Comparison of ENCODE assay signal across 7 mouse cellular contexts in the genomic region with DNA sequence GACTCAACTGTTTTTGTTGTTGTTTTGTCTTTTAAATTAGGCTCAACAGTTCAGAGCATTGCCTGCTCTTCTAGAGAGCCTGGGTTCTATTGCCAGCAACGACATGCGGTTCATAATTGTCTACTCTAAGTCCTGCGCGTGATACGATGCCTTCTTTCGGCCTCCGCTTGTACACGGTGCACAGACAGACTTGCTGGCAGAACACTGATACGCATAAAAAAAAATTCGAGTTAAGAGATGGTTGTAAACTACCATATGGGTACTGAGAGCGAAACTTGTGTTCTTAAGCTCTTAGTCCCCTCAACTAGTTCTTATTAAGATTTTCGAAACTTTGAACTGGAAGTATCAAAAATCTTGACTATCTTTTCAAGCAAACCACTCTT. TPM values are rescaled to one million over a fixed set of nuclear protein-coding genes. Genes with fewer than 3 reads are reported as not detected.
DNase-seq lines count a peak whose midpoint lies in the region; ATAC-seq lines count a peak whose summit lies in the region.

No protein-coding gene starts in this region.

- H3K9me3 ChIP-seq in megakaryocyte, embryonic 14.5 days: no peaks in the 10 kb centered on the region
- H3K9me3 ChIP-seq in embryonic facial prominence, embryonic 12.5 days: no peaks in the 10 kb centered on the region
- H3K9me3 ChIP-seq in hindbrain, embryonic 14.5 days (ENCODE audit: control insufficient read depth, low read length): no peaks in the 10 kb centered on the region

- no peaks in the 10 kb centered on the region for H3K27me3 ChIP-seq in megakaryocyte, embryonic 14.5 days (replicated peaks)
- no peaks in the 10 kb centered on the region for H3K27me3 ChIP-seq in embryonic facial prominence, embryonic 12.5 days
- H3K27me3 ChIP-seq in hindbrain, embryonic 14.5 days (ENCODE audit: control insufficient read depth, insufficient read depth, low read length): no peaks in the 10 kb centered on the region

- no peak for ATAC-seq in megakaryocyte, adult 5-6 weeks (ENCODE audit: poor library complexity, severe bottlenecking)
- ATAC-seq in embryonic facial prominence, embryonic 12.5 days (ENCODE audit: insufficient number of reproducible peaks, insufficient read depth, low FRiP score, low TSS enrichment): no peak
- no peak for ATAC-seq in hindbrain, embryonic 14.5 days (ENCODE audit: low FRiP score)
- ATAC-seq in megakaryocyte progenitor cell, adult 5-6 weeks (replicated peaks; ENCODE audit: poor library complexity): peak; percentile 10

- H3K4me3 ChIP-seq in megakaryocyte, embryonic 14.5 days (replicated peaks): peak overlapping the region; percentile 100
- peak overlapping the region; percentile 66 for H3K4me3 ChIP-seq in embryonic facial prominence, embryonic 12.5 days
- peak overlapping the region; percentile 96 for H3K4me3 ChIP-seq in hindbrain, embryonic 14.5 days (replicated peaks; ENCODE audit: low read length)

- H3K4me2 ChIP-seq in embryonic facial prominence, embryonic 12.5 days (replicated peaks): peak overlapping the region; percentile 57
- H3K4me2 ChIP-seq in hindbrain, embryonic 14.5 days (replicated peaks): peak overlapping the region; percentile 97

- H3K27ac ChIP-seq in embryonic facial prominence, embryonic 12.5 days: peak overlapping the region; percentile 98
- peak overlapping the region; percentile 95 for H3K27ac ChIP-seq in hindbrain, embryonic 14.5 days

- no peak for DNase-seq in hindbrain, embryonic 14.5 days (ENCODE audit: low spot score)
- no peak for DNase-seq in frontal cortex, postnatal 10 days (ENCODE audit: low spot score in 2 of 2)
- DNase-seq in right cerebral cortex, postnatal 25 days: no peak

- 1% methylated on average over 12 of the region's 12 CpGs for WGBS in embryonic facial prominence, embryonic 12.5 days
- WGBS in hindbrain, embryonic 14.5 days: under 1% methylated on average over 12 of the region's 12 CpGs

- H3K9ac ChIP-seq in embryonic facial prominence, embryonic 12.5 days: peak overlapping the region; percentile 75
- H3K9ac ChIP-seq in hindbrain, embryonic 14.5 days: peak overlapping the region; percentile 96

- peaks cover 38% of the 10 kb centered on the region for H3K4me1 ChIP-seq in megakaryocyte, embryonic 14.5 days
- peaks cover 13% of the 10 kb centered on the region for H3K4me1 ChIP-seq in embryonic facial prominence, embryonic 12.5 days
- peaks cover 25% of the 10 kb centered on the region for H3K4me1 ChIP-seq in hindbrain, embryonic 14.5 days (replicated peaks; ENCODE audit: control insufficient read depth, insufficient read depth, low read length)

- peaks cover 18% of the 10 kb centered on the region for H3K36me3 ChIP-seq in megakaryocyte, embryonic 14.5 days (replicated peaks; ENCODE audit: low read length)
- peaks cover 3% of the 10 kb centered on the region for H3K36me3 ChIP-seq in embryonic facial prominence, embryonic 12.5 days
- no peaks in the 10 kb centered on the region for H3K36me3 ChIP-seq in hindbrain, embryonic 14.5 days (replicated peaks; ENCODE audit: control insufficient read depth, insufficient read depth)

RNA-seq across cellular contexts. Expression of a gene that starts 1.0 kb away (rescaled TPM):
- polyA plus RNA-seq in megakaryocyte, embryonic 14.5 days (2012; ENCODE audit: insufficient read depth, low replicate concordance): 18.7 and 48.8 TPM in 2 replicates
- 82.3 and 108 TPM in 2 replicates for total RNA-seq in megakaryocyte, adult 5-6 weeks (2015)
- total RNA-seq in megakaryocyte, adult 5-6 weeks (2017): 43.2 and 74.9 TPM in 2 replicates
- 187 and 191 TPM in 2 replicates for polyA plus RNA-seq in embryonic facial prominence, embryonic 12.5 days (2016; fragmentation: Nextera tagmentation; extraction: Ambion mirVana)
- 93.6 and 112 TPM in 2 replicates for polyA plus RNA-seq in hindbrain, embryonic 14.5 days (2014; fragmentation: Nextera tagmentation; extraction: Ambion mirVana)
- 250 and 268 TPM in 2 replicates for total RNA-seq in megakaryocyte progenitor cell, adult 5-6 weeks (2015)
- 158 and 226 TPM in 2 replicates for total RNA-seq in megakaryocyte progenitor cell, adult 5-6 weeks (2017)

RNA-seq across cellular contexts. Expression of a gene that starts 27.3 kb away (rescaled TPM):
- polyA plus RNA-seq in megakaryocyte, embryonic 14.5 days (2012; ENCODE audit: insufficient read depth, low replicate concordance): 0.03 TPM in 1 of 2 replicates, not detected in the other
- not detected in 2 replicates for total RNA-seq in megakaryocyte, adult 5-6 weeks (2015)
- total RNA-seq in megakaryocyte, adult 5-6 weeks (2017): not detected in 2 replicates
- polyA plus RNA-seq in embryonic facial prominence, embryonic 12.5 days (2016; fragmentation: Nextera tagmentation; extraction: Ambion mirVana): 0.05 TPM in 1 of 2 replicates, not detected in the other
- not detected in 2 replicates for polyA plus RNA-seq in hindbrain, embryonic 14.5 days (2014; fragmentation: Nextera tagmentation; extraction: Ambion mirVana)
- total RNA-seq in megakaryocyte progenitor cell, adult 5-6 weeks (2015): not detected in 2 replicates
- total RNA-seq in megakaryocyte progenitor cell, adult 5-6 weeks (2017): not detected in 2 replicates

RNA-seq across cellular contexts. Expression of a gene that starts 29.0 kb away (rescaled TPM):
- polyA plus RNA-seq in megakaryocyte, embryonic 14.5 days (2012; ENCODE audit: insufficient read depth, low replicate concordance): 7.2 and 17.8 TPM in 2 replicates
- total RNA-seq in megakaryocyte, adult 5-6 weeks (2015): 2.8 and 3.5 TPM in 2 replicates
- total RNA-seq in megakaryocyte, adult 5-6 weeks (2017): 8.1 and 8.3 TPM in 2 replicates
- 21.4 and 21.5 TPM in 2 replicates for polyA plus RNA-seq in embryonic facial prominence, embryonic 12.5 days (2016; fragmentation: Nextera tagmentation; extraction: Ambion mirVana)
- 14.2 and 15.9 TPM in 2 replicates for polyA plus RNA-seq in hindbrain, embryonic 14.5 days (2014; fragmentation: Nextera tagmentation; extraction: Ambion mirVana)
- total RNA-seq in megakaryocyte progenitor cell, adult 5-6 weeks (2015): 5.5 and 8.5 TPM in 2 replicates
- total RNA-seq in megakaryocyte progenitor cell, adult 5-6 weeks (2017): 7.0 and 7.2 TPM in 2 replicates
